Mouse (Mus musculus) ES-E14 (cell line): ENCODE results near the gene Rps10. TPM values are rescaled to one million over a fixed set of nuclear protein-coding genes. Genes with fewer than 3 reads are reported as not detected.

Experiments used
- DNase-seq: peaks from one replicate; pipeline ENCODE4 v3.0.0-alpha.2; 2013; ENCODE audit warnings: low read depth, low spot score
- H3K27ac ChIP-seq: 2 replicates; pipeline ENCODE4 v1.5.1; 2012; ENCODE audit warnings: low read depth, mild to moderate bottlenecking, low read length, moderate library complexity, mixed read lengths; ENCODE audit not compliant: poor library complexity, insufficient read depth, severe bottlenecking
- H3K36me3 ChIP-seq: 2 replicates; pipeline ENCODE4 v1.6.1; 2012; ENCODE audit warnings: mild to moderate bottlenecking, low read length, moderate library complexity, mixed read lengths; ENCODE audit not compliant: control insufficient read depth, poor library complexity, insufficient read depth, severe bottlenecking
- H3K4me1 ChIP-seq, 2 experiments: fragments of 150-350 bp in 1 of 2; sonication (generic) in 1 of 2; 2 replicates each; pipeline ENCODE4 v1.6.1; 2012; ENCODE audit warnings: low read length in 2 of 2, mild to moderate bottlenecking in 1 of 2, mixed read lengths in 1 of 2; ENCODE audit not compliant: control insufficient read depth in 2 of 2, insufficient read depth in 2 of 2, poor library complexity in 1 of 2
- H3K4me3 ChIP-seq, 2 experiments: fragments of 150-350 bp in 1 of 2; sonication (generic) in 1 of 2; 2 replicates each; pipeline ENCODE4 v1.5.1; 2012; ENCODE audit warnings: low read length in 2 of 2, low read depth in 1 of 2, mild to moderate bottlenecking in 1 of 2, mixed read lengths in 1 of 2; ENCODE audit not compliant: insufficient read depth in 1 of 2, poor library complexity in 1 of 2, severe bottlenecking in 1 of 2
- H3K9ac ChIP-seq: 2 replicates; pipeline ENCODE4 v1.6.1; 2012; ENCODE audit warnings: low read depth, mild to moderate bottlenecking, low read length, mixed read lengths; ENCODE audit not compliant: poor library complexity, insufficient read depth, severe bottlenecking
- H3K9me3 ChIP-seq: fragments of 150-350 bp; sonication (generic); 2 replicates; pipeline ENCODE4 v1.6.1; 2012; ENCODE audit warnings: low read depth, mild to moderate bottlenecking, low read length; ENCODE audit not compliant: control insufficient read depth, insufficient read depth
- CHD2 ChIP-seq: IDR thresholded peaks from 2 replicates; pipeline ENCODE4 v1.6.1; 2014; ENCODE audit warnings: mild to moderate bottlenecking, low read depth, low read length, inconsistent platforms
- HCFC1 ChIP-seq: IDR thresholded peaks from 2 replicates; pipeline ENCODE4 v1.6.1; 2012; ENCODE audit warnings: low read length, inconsistent platforms, borderline replicate concordance; ENCODE audit not compliant: insufficient read depth
- MAFK ChIP-seq: IDR thresholded peaks from 2 replicates; pipeline ENCODE4 v1.6.1; 2014; ENCODE audit warnings: mild to moderate bottlenecking, low read depth, low read length, inconsistent platforms; ENCODE audit not compliant: insufficient read depth
- ZC3H11A ChIP-seq: IDR thresholded peaks from 2 replicates; pipeline ENCODE4 v1.6.1; 2012; ENCODE audit warnings: low read depth, mild to moderate bottlenecking, inconsistent platforms, low read length, borderline replicate concordance
- ZNF384 ChIP-seq: IDR thresholded peaks from 2 replicates; pipeline ENCODE4 v1.6.1; 2012; ENCODE audit warnings: low read depth, low read length, inconsistent platforms
- in situ Hi-C, 2 experiments: fragments of 600-800 bp; cut with MboI; formaldehyde crosslinking; loops; one replicate each; pipeline ENCODE4 v1.15.1; 2025; ENCODE audit warnings: low sequenced_read_pairs in 2 of 2, inconsistent platforms in 1 of 2; ENCODE audit not compliant: unreplicated experiment in 2 of 2
- total RNA-seq: library from RNA; depleted of rRNA; stranded (reverse); fragments of 300-350 nt; gene quantifications from 2 replicates; pipeline ENCODE4 v1.2.3, GENCODE M21; 2012

Rps10 gene
- total RNA-seq, 1 experiment = 1,842 TPM

DNA sequence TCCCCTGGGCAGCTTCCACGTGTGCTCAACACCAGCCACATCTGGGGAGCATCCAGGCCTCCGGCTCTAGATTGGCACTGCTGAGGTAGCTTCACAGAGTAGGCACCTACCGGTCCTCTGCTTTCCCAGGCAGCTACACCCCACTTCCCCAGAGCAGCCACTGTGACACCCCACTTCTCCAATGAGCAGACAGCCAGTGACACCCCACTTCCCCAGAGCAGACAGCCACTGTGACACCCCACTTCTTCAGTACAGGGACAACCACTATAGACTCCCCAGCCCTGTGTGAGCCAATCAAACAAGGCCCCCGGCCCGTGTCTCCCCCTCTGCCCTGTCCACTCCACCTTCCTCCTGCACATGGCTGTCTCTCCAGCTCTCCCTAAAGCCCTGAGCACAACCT, 24.5 kb downstream of the Rps10 start:
- peaks cover 4 to 21% of the 10 kb centered on the region in 2 experiments; a peak in 3 of 4 replicates for H3K4me1 ChIP-seq
- H3K9ac ChIP-seq = 0 out of 2 replicates have a peak overlapping the region, but pooled peaks have one; percentile 22
- H3K9me3 ChIP-seq = no peaks in the 10 kb centered on the region
- TF ChIP-seq CHD2 = no peak
- H3K4me3 ChIP-seq = no peak overlapping the region
- in situ Hi-C loops = no loop called here
- H3K36me3 ChIP-seq = no peaks in the 10 kb centered on the region; the same call in 1 of the 2 replicates
- no peak overlapping the region for H3K27ac ChIP-seq
- DNase-seq = no peak

DNA sequence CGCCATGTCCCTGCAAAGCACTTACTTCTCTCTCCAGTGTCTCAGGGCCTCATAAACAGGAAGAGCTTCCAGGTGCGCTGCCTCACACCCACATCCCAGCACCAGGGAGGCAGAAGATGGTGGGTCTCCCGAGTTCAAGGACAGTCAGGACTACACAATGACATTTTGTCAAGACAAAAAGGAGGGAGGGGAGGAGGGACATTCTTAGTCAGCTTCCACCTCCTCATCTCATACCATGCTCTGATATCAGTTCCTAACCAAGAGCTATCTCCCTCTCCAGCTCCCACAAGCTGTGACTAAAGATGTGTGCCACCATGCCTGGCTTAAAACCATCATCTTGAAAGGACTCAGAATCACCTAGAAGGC, 25.0 kb downstream of the Rps10 start:
- Histone ChIP-seq H3K4me1 (peaks cover 4 to 20% of the 10 kb centered on the region in 2 experiments; a peak in 3 of 4 replicates), H3K36me3 (no peaks in the 10 kb centered on the region; the same call in 1 of the 2 replicates), H3K9me3 (no peaks in the 10 kb centered on the region), H3K27ac (no peak overlapping the region), H3K4me3 (no peak overlapping the region), H3K9ac (no peak overlapping the region)
- DNase-seq = no peak
- in situ Hi-C loops = no loop called here
- TF ChIP-seq ZC3H11A (no peak), CHD2 (no peak), HCFC1 (no peak), ZNF384 (no peak), MAFK (no peak)

DNA sequence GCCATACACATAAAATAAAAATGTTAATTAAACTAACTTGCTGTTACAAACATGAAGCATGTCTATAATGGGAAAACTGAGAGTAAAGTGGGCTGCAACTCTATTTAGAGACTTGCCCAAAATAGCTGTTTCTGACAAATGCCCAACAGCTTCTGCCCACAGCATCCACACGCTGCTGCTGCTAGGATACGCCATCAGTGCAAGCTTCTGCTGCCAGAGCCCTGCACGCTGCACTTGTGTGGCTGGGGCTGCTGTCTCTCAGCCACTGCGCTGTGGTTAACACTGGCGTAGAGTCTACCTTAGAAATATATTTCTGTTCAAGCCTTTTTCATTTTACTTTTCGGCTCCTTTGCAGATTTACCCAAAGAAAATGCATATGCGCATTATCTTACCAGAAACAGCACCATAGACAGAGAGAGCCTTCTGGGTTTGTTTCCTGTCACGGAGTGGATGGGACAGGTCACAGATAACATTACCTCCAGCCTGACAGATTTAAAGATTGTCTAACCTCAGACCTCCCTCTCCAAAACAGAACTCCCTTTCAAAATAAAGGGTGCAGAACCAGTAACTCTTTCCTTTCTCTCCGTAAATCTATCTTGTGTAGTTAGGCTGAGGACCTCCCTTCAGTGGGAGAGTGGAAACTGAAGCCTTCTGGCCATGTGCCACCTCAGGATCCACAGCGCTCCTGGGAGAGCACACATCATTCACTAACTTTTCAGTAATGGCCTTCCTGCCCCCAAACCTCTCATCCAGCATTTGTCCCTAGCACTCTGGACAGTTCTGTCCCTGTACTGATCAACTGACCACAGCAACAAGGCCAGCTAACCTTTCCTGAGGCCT, 25.6 kb downstream of the Rps10 start:
- in situ Hi-C loops = no loop called here
- Histone ChIP-seq H3K36me3 (peaks cover 3% of the 10 kb centered on the region; the same call in 1 of the 2 replicates), H3K9ac (no peak overlapping the region), H3K4me1 (peaks cover 4 to 20% of the 10 kb centered on the region in 2 experiments; a peak in 3 of 4 replicates), H3K4me3 (no peak overlapping the region), H3K9me3 (no peaks in the 10 kb centered on the region), H3K27ac (no peak overlapping the region)
- TF ChIP-seq CHD2 (no peak), MAFK (no peak), ZC3H11A (no peak), ZNF384 (no peak), HCFC1 (no peak)
- DNase-seq = no peak

DNA sequence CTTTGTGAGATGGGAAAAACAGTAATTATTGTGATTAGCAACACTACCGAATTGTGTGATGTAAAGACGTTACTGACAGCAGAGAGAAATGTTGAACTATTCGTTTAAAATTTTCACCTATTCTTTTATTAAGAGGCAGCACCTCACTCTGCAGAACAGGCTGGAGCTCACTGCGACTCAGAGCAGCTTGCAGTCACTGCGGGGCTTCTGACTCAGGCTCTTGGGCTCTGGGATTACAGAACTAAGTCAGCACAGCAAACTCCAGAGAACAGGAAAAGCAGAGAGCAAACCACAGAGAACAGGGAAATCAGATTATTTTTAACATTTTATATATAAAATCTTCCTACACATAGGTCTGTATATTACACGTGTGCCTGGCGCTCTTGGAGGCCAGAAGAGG, 26.9 kb downstream of the Rps10 start:
- Histone ChIP-seq H3K9ac (no peak overlapping the region), H3K36me3 (peaks cover 5% of the 10 kb centered on the region; the same call in 1 of the 2 replicates), H3K27ac (no peak overlapping the region), H3K4me3 (no peak overlapping the region), H3K4me1 (peaks cover 4 to 23% of the 10 kb centered on the region in 2 experiments; a peak in 3 of 4 replicates), H3K9me3 (no peaks in the 10 kb centered on the region)
- TF ChIP-seq ZNF384 (no peak), HCFC1 (no peak), CHD2 (no peak), ZC3H11A (no peak), MAFK (no peak)
- no peak for DNase-seq
- in situ Hi-C loops = no loop called here
